Mouse (Mus musculus): Measurements from ENCODE around the gene Nuak2. TPM values are rescaled to one million over a fixed set of nuclear protein-coding genes. Genes with fewer than 3 reads are reported as not detected.

The Nuak2 gene
- polyA plus RNA-seq, 1 experiment, result 23.7 TPM

GRCm38 (mm10) chr1:132316625-132316994 is 684 bp downstream of the Nuak2 start:
- no peak for DNase-seq (ENCODE audit: low read depth)
- TF ChIP-seq CTCF (IDR thresholded peaks at IDR 0.05; ENCODE audit: borderline replicate concordance, extremely low read depth, insufficient read depth, insufficient read length) (no peak), POLR2A (IDR thresholded peaks at IDR 0.05; ENCODE audit: borderline replicate concordance, extremely low read depth, insufficient read depth, insufficient read length, poor library complexity, severe bottlenecking) (no peak)

DNA sequence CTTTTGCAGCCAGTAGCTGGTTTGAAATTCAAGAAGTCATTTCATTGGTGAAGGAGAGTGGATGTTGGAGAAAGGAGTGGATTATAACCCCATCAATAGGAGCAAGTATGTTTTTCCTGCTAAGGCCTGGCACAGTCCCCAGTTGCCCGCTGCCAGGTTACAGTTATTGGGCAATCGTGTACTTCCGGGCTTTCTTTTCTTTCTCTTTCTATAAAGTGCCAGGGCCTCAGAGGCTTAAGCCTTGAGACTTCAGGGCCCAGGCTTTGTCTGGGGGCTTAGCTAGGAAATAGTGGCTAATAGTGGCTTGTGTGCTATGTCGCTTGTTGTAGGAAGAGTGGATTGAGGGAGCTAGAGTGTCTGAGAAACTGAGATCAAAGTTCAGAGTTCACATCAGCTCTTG is 1.5 kb downstream of the Nuak2 start:
- peak; percentile 89 for DNase-seq (ENCODE audit: low read depth)
- no peak for TF ChIP-seq CTCF (IDR thresholded peaks at IDR 0.05; ENCODE audit: borderline replicate concordance, extremely low read depth, insufficient read depth, insufficient read length)
- TF ChIP-seq POLR2A (IDR thresholded peaks at IDR 0.05; ENCODE audit: borderline replicate concordance, extremely low read depth, insufficient read depth, insufficient read length, poor library complexity, severe bottlenecking), result no peak

GRCm38 (mm10) chr1:132317894-132318863 is 2.3 kb downstream of the Nuak2 start:
- peak; percentile 83 for DNase-seq (ENCODE audit: low read depth)
- no peak for TF ChIP-seq POLR2A (IDR thresholded peaks at IDR 0.05; ENCODE audit: borderline replicate concordance, extremely low read depth, insufficient read depth, insufficient read length, poor library complexity, severe bottlenecking)
- no peak for TF ChIP-seq CTCF (IDR thresholded peaks at IDR 0.05; ENCODE audit: borderline replicate concordance, extremely low read depth, insufficient read depth, insufficient read length)

DNA sequence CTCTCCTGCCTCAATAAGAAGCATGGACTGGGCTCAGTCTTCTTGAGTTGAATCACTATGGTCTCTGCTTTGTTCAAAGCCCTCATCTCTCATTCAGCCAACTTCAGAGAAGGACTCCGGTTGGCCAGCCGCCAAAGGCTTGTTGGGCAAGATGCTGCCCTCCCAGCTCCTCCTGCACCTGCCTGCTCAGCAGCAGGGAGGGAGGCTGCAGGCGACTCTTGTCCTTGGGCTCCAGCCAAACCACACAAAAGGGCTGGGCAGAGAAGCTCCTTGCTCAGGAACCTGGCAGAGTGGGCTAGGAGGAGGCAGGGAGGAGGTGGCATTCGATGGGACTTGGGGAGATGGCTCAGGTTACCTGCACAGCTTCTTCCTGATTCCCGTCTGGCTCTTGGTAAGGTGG is 3.3 kb downstream of the Nuak2 start:
- peak; percentile 96 for DNase-seq (ENCODE audit: low read depth)
- TF ChIP-seq POLR2A (IDR thresholded peaks at IDR 0.05; ENCODE audit: borderline replicate concordance, extremely low read depth, insufficient read depth, insufficient read length, poor library complexity, severe bottlenecking) (no peak), CTCF (IDR thresholded peaks at IDR 0.05; ENCODE audit: borderline replicate concordance, extremely low read depth, insufficient read depth, insufficient read length) (no peak)

DNA sequence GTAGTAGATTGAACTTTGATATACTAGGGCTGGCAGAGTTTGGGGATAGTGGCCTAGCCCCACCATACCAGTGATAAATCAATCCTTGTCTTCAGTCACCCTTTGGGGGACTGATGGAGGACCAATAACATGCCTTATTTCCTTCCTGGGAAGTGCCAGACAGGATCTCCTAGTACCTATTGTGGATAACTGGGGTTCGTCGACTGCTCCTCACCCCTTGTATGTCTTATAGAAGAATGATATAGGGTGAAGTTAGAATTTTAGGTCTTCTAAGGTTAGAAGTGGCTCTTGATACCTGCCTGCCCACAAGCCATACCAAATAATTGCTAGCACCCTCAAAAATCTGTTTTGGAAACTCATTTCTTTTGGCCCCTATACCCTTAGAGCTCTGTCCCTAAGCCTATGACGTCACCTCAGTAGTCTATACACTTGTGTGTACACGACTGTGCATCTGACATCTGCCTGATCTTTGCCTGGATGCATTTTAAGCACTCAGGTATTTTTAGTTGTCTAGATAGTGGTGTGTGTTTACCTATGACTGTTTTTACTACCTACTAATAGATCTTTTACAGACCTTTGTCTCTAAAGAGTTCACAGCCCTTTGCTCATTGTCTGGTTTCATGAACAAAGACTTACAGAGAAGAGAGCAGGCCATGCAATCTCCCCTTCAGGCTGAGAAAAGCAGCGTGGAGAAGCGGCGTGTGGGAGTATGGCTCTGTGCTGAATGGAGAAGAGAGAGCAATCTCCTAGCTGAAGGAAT is 6.1 kb downstream of the Nuak2 start:
- TF ChIP-seq CTCF (IDR thresholded peaks at IDR 0.05; ENCODE audit: borderline replicate concordance, extremely low read depth, insufficient read depth, insufficient read length), result no peak
- no peak for TF ChIP-seq POLR2A (IDR thresholded peaks at IDR 0.05; ENCODE audit: borderline replicate concordance, extremely low read depth, insufficient read depth, insufficient read length, poor library complexity, severe bottlenecking)
- no peak for DNase-seq (ENCODE audit: low read depth)

DNA sequence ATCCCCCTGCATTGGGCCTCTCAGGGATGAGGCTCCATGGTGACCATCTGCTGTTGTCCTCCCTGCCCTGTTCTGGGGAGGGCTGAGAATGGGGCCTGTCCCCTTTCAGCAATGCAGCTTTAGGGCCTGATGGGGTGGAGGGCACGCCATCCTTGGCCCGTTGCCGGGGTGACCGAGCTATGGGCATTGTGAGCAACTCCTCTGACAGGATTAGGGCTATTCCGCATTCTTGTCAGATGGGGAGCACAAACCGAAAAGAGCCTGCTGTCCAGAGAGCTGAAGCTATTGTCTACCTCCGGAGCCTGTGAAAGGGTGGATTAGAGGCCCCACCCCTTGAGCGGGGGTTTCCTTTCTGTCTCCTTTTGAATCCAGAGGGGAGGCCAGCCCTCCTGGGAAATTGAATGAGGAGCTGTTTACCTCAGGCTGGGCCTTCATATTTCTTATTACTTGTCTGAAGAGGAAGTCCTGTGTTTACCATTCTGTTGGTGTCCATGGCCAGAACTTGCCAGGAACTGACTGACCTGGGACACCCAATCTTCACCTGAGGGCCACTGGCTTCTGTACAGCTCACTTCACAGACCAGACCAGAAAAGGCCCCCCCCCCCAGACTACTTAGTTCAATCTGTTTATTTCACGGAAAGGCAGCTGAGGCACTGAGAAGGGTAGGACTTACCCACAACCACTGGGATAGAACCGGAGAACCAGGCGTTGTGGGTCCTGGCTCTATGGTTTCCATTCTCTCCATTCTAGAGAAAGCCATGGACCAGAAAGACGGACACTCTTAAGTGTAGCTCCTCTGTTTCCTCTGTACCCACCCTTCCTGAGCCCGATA is 7.0 kb downstream of the Nuak2 start:
- TF ChIP-seq CTCF (IDR thresholded peaks at IDR 0.05; ENCODE audit: borderline replicate concordance, extremely low read depth, insufficient read depth, insufficient read length), result peak; percentile 12; the same call in 1 of the 2 replicates
- TF ChIP-seq POLR2A (IDR thresholded peaks at IDR 0.05; ENCODE audit: borderline replicate concordance, extremely low read depth, insufficient read depth, insufficient read length, poor library complexity, severe bottlenecking), result no peak
- DNase-seq (ENCODE audit: low read depth), result peak; percentile 97

- TF ChIP-seq POLR2A (IDR thresholded peaks at IDR 0.05; ENCODE audit: borderline replicate concordance, extremely low read depth, insufficient read depth, insufficient read length, poor library complexity, severe bottlenecking) (no peak), CTCF (IDR thresholded peaks at IDR 0.05; ENCODE audit: borderline replicate concordance, extremely low read depth, insufficient read depth, insufficient read length) (no peak)
- DNase-seq (ENCODE audit: low read depth), result peak; percentile 96
Observed at GRCm38 (mm10) chr1:132326777-132327176, 10.9 kb downstream of the Nuak2 start.

- DNase-seq (ENCODE audit: low read depth), result no peak
- TF ChIP-seq CTCF (IDR thresholded peaks at IDR 0.05; ENCODE audit: borderline replicate concordance, extremely low read depth, insufficient read depth, insufficient read length) (no peak), POLR2A (IDR thresholded peaks at IDR 0.05; ENCODE audit: borderline replicate concordance, extremely low read depth, insufficient read depth, insufficient read length, poor library complexity, severe bottlenecking) (no peak)
Observed at GRCm38 (mm10) chr1:132327477-132327876, 11.6 kb downstream of the Nuak2 start.

GRCm38 (mm10) chr1:132328565-132328964 is 12.6 kb downstream of the Nuak2 start:
- DNase-seq (ENCODE audit: low read depth), result no peak
- TF ChIP-seq CTCF (IDR thresholded peaks at IDR 0.05; ENCODE audit: borderline replicate concordance, extremely low read depth, insufficient read depth, insufficient read length) (no peak), POLR2A (IDR thresholded peaks at IDR 0.05; ENCODE audit: borderline replicate concordance, extremely low read depth, insufficient read depth, insufficient read length, poor library complexity, severe bottlenecking) (no peak)

DNA sequence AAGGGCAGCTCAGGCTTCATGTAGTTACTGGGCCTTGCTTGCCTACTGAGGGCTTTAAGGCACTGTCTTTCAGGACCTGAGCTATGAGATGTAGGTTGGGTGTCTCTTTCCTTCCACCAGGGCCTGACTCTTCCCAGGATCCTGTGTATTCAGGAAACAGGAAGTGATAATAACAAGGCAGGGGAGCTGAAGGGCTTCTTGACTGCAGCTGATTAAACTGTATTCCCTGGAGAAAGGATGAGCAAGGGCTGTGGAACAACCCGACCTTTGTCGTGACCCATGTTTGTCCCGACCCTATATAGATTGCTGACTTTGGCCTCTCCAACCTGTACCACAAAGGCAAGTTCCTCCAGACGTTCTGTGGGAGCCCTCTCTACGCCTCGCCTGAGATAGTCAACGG is 13.7 kb downstream of the Nuak2 start:
- TF ChIP-seq CTCF (IDR thresholded peaks at IDR 0.05; ENCODE audit: borderline replicate concordance, extremely low read depth, insufficient read depth, insufficient read length) (no peak), POLR2A (IDR thresholded peaks at IDR 0.05; ENCODE audit: borderline replicate concordance, extremely low read depth, insufficient read depth, insufficient read length, poor library complexity, severe bottlenecking) (no peak)
- no peak for DNase-seq (ENCODE audit: low read depth)

Data from brain, embryonic 14.5 days (tissue).